In the genomic region with DNA sequence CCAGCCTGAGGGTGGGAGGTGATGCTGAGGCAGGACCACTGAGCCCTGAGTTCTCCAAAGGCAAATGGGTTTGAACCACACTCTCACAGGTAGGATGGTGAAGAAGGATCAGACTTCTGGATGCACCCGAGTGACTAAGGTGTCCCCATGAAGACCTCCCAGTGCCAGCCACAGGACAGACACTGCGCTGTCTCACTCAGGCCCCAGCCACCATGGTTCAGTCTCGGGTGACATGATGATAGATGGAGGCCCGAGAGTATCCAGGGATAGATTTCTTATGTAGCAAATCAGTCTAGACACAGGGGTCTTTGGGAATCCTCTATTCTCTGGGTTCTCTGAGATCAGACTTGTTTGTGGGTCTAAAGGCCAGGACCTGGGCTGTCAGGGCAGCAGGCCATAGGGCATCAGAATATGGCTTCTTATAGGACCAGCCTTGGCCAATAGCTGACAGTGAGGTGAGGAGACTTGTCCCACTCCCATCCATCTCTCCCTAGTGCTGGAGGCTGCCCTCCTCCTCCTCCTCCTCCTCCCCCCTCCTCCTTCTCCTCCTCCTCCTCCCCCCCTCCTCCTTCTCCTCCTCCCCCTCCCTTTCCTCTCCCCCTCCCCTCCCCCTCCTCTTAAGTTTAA, we compare ENCODE assay signal across 9 mouse cellular contexts. TPM values are rescaled to one million over a fixed set of nuclear protein-coding genes. Genes with fewer than 3 reads are reported as not detected.
DNase-seq lines count a peak whose midpoint lies in the region; ATAC-seq and TF ChIP-seq lines count a peak whose summit lies in the region.
"Had no signal": no experiment of that assay in that cellular context is flagged by ENCODE, and none has a peak within 500 bp of the region (broad histone marks: within the 10 kb centered on the region; RNA-seq: fewer than 3 reads in every experiment).

No protein-coding gene starts in this region.

- no peak overlapping the region for H3K9ac ChIP-seq in stomach, embryonic 14.5 days (replicated peaks; ENCODE audit: low read depth, low read length)
- no peak overlapping the region for H3K9ac ChIP-seq in stomach, postnatal 0 days (ENCODE audit: low read length)
- H3K9ac ChIP-seq in limb, embryonic 12.5 days (replicated peaks), result no peak overlapping the region

- H3K4me2 ChIP-seq in stomach, embryonic 14.5 days (replicated peaks; ENCODE audit: low read depth, low read length), result no peak overlapping the region
- H3K4me2 ChIP-seq in stomach, postnatal 0 days (replicated peaks; ENCODE audit: low read depth), result no peak overlapping the region
- H3K4me2 ChIP-seq in limb, embryonic 12.5 days, result peak overlapping the region; percentile 22; the same call in 1 of the 2 replicates

- no peak for DNase-seq in heart, embryonic 10.5 days (ENCODE audit: low spot score)
- no peak for DNase-seq in heart, postnatal 25 days (ENCODE audit: low spot score)
- no peak for DNase-seq in stomach, postnatal 0 days (ENCODE audit: low spot score)
- no peak for DNase-seq in right cerebral cortex, adult 2 months (ENCODE audit: low spot score in 2 of 2)
- DNase-seq in layer of hippocampus, postnatal 25 days (ENCODE audit: extremely low spot score in 1 of 2, low spot score in 1 of 2), result no peak
- DNase-seq in right cerebral cortex, postnatal 25 days, result no peak
- DNase-seq: cerebellum, adult 18-20 months had no signal

- H3K4me1 ChIP-seq in heart, embryonic 10.5 days, result peaks cover 39% of the 10 kb centered on the region
- peaks cover 33% of the 10 kb centered on the region for H3K4me1 ChIP-seq in stomach, embryonic 14.5 days (ENCODE audit: control insufficient read depth, insufficient read depth, low read length)
- H3K4me1 ChIP-seq in stomach, postnatal 0 days (replicated peaks; ENCODE audit: control insufficient read depth, insufficient read depth), result peaks cover 5% of the 10 kb centered on the region; the same call in 1 of the 2 replicates
- peaks cover 38% of the 10 kb centered on the region for H3K4me1 ChIP-seq in limb, embryonic 12.5 days (replicated peaks)

- ATAC-seq in stomach, embryonic 14.5 days (ENCODE audit: insufficient number of reproducible peaks, insufficient read depth, low FRiP score, low read depth), result no peak
- ATAC-seq in stomach, postnatal 0 days (ENCODE audit: low FRiP score, low TSS enrichment), result no peak
- ATAC-seq in limb, embryonic 12.5 days (ENCODE audit: insufficient number of reproducible peaks, insufficient read depth, low FRiP score, low TSS enrichment, low read depth), result peak; percentile 27; the same call in 1 of the 2 replicates

- no peaks in the 10 kb centered on the region for H3K9me3 ChIP-seq in heart, embryonic 10.5 days
- H3K9me3 ChIP-seq in stomach, embryonic 14.5 days (ENCODE audit: control insufficient read depth, low read depth, low read length), result no peaks in the 10 kb centered on the region
- H3K9me3 ChIP-seq in stomach, postnatal 0 days (ENCODE audit: control insufficient read depth, low read length), result no peaks in the 10 kb centered on the region
- H3K9me3 ChIP-seq in limb, embryonic 12.5 days, result no peaks in the 10 kb centered on the region

- TF ChIP-seq CTCF in stomach, postnatal 0 days (IDR thresholded peaks at IDR 0.05; ENCODE audit: low read depth), result no peak

- no peak overlapping the region for H3K4me3 ChIP-seq in heart, embryonic 10.5 days
- H3K4me3 ChIP-seq in stomach, embryonic 14.5 days (ENCODE audit: low read depth, low read length), result no peak overlapping the region
- H3K4me3 ChIP-seq in stomach, postnatal 0 days (ENCODE audit: low read depth, low read length), result no peak overlapping the region
- no peak overlapping the region for H3K4me3 ChIP-seq in limb, embryonic 12.5 days (replicated peaks)

- TF ChIP-seq EP300 in stomach, postnatal 0 days (optimal IDR thresholded peaks at IDR 0.05), result no peak

- H3K27me3 ChIP-seq in heart, embryonic 10.5 days (ENCODE audit: insufficient read depth, poor library complexity, severe bottlenecking), result no peaks in the 10 kb centered on the region
- H3K27me3 ChIP-seq in stomach, embryonic 14.5 days (ENCODE audit: control insufficient read depth, insufficient read depth, low read length), result no peaks in the 10 kb centered on the region
- H3K27me3 ChIP-seq in stomach, postnatal 0 days (ENCODE audit: control insufficient read depth, insufficient read depth, low read length), result no peaks in the 10 kb centered on the region
- H3K27me3 ChIP-seq in limb, embryonic 12.5 days, result no peaks in the 10 kb centered on the region

- H3K27ac ChIP-seq in heart, embryonic 10.5 days, result peak overlapping the region; percentile 60
- peak overlapping the region; percentile 64; the same call in 1 of the 2 replicates for H3K27ac ChIP-seq in stomach, embryonic 14.5 days (ENCODE audit: low read length)
- H3K27ac ChIP-seq in stomach, postnatal 0 days (replicated peaks), result no peak overlapping the region
- peak overlapping the region; percentile 82; the same call in 1 of the 2 replicates for H3K27ac ChIP-seq in limb, embryonic 12.5 days

- 61% methylated on average over 4 of the region's 4 CpGs for WGBS in heart, embryonic 10.5 days
- 41% methylated on average over 4 of the region's 4 CpGs for WGBS in stomach, embryonic 14.5 days
- 63% methylated on average over 4 of the region's 4 CpGs for WGBS in stomach, postnatal 0 days
- WGBS in limb, embryonic 12.5 days, result 65% methylated on average over 4 of the region's 4 CpGs

- intact Hi-C loops in heart, postnatal 25 days (cut with DNase I), result no loop called here

- H3K36me3 ChIP-seq in heart, embryonic 10.5 days, result peaks cover 47% of the 10 kb centered on the region
- H3K36me3 ChIP-seq in stomach, embryonic 14.5 days (ENCODE audit: control insufficient read depth, insufficient read depth, low read length), result peaks cover 31% of the 10 kb centered on the region
- peaks cover 17% of the 10 kb centered on the region; the same call in 1 of the 2 replicates for H3K36me3 ChIP-seq in stomach, postnatal 0 days (ENCODE audit: control insufficient read depth, insufficient read depth, low read length)
- H3K36me3 ChIP-seq in limb, embryonic 12.5 days, result peaks cover 35% of the 10 kb centered on the region

RNA-seq across cellular contexts. Expression of a gene that starts 36.8 kb away (rescaled TPM):
- 56.6 and 69.3 TPM in 2 replicates for polyA plus RNA-seq in heart, embryonic 10.5 days (2016; fragmentation: Nextera tagmentation; extraction: Ambion mirVana)
- 100 to 1,000 TPM in 1 of 2 experiments, 10 to 100 TPM in 1; 85.0 to 102 TPM for total RNA-seq in heart, postnatal 25 days (2021)
- 60.3 and 65.1 TPM in 2 replicates for polyA plus RNA-seq in stomach, embryonic 14.5 days (2014; fragmentation: Nextera tagmentation; extraction: Ambion mirVana)
- 55.3 and 66.5 TPM in 2 replicates for polyA plus RNA-seq in stomach, postnatal 0 days (2015; fragmentation: Nextera tagmentation; extraction: Ambion mirVana)
- polyA plus RNA-seq in limb, embryonic 12.5 days (2016; fragmentation: Nextera tagmentation; extraction: Ambion mirVana), result 45.4 and 47.1 TPM in 2 replicates
- 100 to 1,000 TPM; 104 to 168 TPM for total RNA-seq in layer of hippocampus, postnatal 25 days (2021)
